Mouse (Mus musculus) spleen, postnatal 14 days (tissue): Measurements from ENCODE around the gene Gins2.

Source experiments
- DNase-seq, 2 experiments: peaks; one replicate each; pipeline ENCODE4 v3.0.0; 2021 to 2022; ENCODE audit warnings: low spot score in 2 of 2

Gene Gins2

GRCm38 (mm10) chr8:120565151-120565711 is 23.9 kb downstream of the Gins2 start:
- no peak for DNase-seq

GRCm38 (mm10) chr8:120563851-120564837 is 25.0 kb downstream of the Gins2 start:
- DNase-seq = peak in 1 of 2 experiments; percentile 31

- no peak for DNase-seq
Measured at GRCm38 (mm10) chr8:120563348-120563724, 25.8 kb downstream of the Gins2 start.

DNA sequence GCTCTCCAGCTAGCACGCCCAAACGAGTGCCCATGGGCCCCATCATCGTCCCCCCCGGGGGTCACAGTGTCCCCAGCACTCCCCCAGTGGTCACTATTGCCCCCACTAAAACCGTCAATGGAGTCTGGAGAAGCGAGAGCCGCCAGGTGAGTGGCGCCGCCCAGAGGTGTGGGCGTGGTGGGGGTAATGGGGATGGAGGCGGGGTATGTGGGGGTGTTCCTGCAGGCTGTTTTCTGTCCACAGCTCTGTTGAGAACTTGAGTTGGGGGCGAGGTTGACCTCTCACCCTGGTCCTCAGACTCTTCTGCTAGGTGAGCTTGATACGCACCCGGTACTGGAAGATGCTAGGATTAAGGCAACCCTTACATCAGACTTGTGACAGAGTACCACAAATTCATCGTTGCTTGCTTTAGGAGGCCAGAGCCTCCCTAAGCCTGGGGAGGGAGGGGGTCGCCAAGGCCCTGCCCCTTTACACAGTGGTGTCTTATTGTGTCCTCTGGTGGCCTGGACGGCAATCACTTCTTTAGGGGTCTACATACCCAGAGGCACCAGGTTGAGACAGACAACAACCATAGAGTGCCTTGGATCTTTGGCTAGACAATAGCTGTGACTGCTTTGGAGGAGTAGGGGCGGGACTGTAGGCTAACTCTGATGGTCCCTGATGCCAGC is 26.3 kb downstream of the Gins2 start:
- no peak for DNase-seq

DNA sequence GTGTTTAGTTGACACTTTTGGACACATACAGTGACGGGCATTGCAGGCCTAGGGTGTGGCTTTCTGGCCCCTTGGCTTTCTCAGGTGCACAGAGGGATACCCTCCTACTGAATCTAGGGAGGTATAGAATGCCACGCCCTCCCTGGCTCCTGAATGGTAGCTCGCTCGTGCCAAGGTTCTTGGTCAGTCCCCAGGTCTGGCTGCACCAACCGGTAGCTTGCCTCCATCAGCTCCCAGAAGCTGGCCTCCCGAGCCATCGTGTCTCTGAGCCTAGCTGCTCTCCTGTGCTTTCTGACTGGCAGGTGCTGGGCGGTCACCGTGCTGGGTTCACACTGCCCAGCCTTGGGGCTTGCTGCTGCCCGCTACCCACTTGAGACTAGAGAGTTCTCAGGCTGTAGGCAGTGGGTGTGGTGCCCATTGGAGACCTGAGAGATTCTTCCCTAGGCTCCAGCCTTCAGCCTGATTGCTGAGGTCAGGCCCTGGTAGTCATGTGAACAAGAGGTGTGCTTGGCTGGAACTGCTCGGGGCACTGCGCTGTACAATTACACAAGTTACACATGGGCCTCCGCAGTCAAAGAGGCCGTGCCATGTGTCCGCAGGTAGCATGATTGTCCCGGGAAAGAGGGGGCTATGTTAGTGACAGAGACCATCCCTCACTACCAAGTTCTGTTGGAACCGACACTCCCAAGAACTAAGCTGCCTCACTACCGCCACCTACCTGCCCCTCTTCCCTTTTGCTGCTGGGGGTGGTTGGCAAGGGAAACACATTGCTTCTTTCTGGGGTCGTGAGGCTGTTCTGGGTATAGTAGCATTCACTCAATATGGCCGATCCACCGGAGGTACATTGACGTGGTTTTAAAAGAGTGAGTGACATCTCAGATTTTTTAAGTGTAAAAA is 27.3 kb downstream of the Gins2 start:
- DNase-seq = no peak

- no peak for DNase-seq
Measured at GRCm38 (mm10) chr8:120560535-120560934, 28.6 kb downstream of the Gins2 start.

GRCm38 (mm10) chr8:120559654-120560053 is 29.4 kb downstream of the Gins2 start:
- DNase-seq = no peak

DNA sequence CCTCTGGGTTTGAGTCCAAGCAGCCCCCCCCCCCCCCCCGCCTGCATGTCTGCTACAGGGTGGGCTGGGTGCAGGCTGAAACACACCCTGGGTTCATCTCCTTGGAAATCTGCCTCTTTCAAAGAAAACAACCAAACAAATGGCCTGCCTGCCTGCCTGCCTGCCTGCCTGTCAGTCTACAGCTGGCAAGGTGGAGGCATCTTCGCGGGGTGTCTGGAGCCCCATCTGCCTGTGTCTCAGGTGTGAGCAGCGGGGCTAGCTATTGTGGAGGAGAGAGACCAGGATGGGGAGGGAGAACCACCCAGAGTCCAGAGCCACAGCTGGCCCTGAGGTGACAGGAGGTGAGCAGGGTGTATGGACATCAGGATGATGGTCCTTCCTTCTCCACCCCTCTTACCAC is 30.9 kb downstream of the Gins2 start:
- DNase-seq = no peak

- no peak for DNase-seq
Measured at GRCm38 (mm10) chr8:120557170-120557965, 31.7 kb downstream of the Gins2 start.

- no peak for DNase-seq
Measured at GRCm38 (mm10) chr8:120556198-120556892, 32.8 kb downstream of the Gins2 start.

GRCm38 (mm10) chr8:120554466-120555039 is 34.6 kb downstream of the Gins2 start:
- DNase-seq = no peak

DNA sequence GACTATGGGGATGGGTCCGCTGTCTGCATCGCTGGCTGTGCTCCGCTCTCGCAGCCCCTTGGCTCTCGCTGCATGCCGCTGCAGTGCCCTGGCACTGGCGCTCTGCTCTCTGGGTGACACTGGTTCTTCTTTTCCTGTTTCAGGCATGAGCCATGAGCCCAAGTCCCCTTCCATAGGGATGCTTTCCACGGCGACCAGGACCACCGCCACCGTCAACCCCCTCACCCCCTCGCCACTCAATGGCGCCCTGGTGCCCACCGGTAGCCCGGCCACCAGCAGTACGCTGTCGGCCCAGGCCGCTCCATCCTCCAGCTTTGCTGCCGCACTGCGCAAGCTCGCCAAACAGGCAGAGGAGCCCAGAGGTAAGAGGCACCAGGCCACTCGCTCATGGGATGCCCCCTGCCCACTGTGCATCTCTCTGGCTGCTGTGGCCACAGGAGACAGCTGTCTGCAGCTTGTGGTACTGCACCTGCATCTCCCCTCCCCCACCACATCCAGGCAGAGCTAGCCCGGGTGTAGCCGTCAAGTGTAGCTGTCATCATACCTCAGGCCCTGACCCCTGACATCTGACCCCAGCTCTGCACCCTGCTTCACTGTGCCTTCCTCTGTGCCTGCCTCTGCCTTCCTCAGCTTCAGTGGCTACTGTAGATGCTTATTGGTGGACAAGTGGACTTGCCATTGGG is 35.5 kb downstream of the Gins2 start:
- no peak for DNase-seq

DNA sequence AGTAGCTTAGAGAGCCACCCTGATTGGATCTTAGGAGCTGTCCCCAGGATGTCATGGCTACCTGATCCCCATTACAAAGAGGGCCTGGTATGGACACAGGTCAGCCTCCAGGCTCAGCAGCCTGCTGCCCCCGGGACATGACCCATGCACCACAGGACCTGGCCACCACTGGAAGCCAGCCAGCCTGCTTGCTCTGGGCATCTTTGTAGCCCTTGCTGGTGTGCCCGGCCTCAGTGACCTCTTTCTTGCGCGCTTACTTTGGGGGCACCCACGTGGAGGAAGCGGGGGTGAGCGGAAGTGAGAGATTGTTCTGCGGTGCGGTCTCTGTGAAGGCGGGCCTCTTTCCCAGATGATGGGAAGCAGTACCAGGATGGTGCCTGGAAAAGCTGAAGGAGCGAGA is 36.6 kb downstream of the Gins2 start:
- no peak for DNase-seq

GRCm38 (mm10) chr8:120551677-120551980 is 37.5 kb downstream of the Gins2 start:
- DNase-seq = no peak

DNA sequence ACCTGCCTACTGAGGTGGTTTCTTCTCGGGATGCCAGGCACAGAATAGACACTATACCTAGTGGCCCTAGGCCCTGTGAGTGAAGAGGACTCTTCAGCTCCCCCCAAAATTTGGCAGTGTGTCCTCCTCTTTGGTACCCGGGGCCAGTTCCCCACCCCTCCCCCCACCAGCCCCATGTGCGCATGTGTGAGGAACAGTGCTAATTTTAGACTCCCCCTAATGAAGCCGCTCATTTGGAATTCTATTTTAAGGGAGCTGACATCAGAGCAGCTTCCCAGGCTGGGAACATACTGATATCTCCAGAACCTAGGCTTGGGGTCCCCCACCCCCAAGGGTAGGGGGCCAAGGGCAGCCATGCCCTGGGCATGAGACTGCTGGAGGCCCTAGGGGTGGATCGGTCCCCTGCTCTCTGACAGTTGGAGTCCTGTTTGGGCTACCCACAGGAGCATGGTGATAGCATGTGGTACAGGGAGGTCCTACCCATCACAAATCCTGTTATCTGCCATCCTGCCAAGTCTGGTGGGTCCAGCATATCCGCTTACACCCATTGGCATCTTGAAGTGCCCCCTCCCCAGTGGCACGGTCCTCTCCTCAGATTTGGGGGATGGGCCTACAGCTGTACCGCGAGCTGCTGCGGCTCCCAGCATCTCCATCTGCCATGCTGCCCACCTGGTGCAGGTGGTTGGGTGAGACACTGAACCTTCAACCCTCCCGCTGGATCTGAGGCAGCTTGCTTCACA is 38.0 kb downstream of the Gins2 start:
- DNase-seq = no peak

DNA sequence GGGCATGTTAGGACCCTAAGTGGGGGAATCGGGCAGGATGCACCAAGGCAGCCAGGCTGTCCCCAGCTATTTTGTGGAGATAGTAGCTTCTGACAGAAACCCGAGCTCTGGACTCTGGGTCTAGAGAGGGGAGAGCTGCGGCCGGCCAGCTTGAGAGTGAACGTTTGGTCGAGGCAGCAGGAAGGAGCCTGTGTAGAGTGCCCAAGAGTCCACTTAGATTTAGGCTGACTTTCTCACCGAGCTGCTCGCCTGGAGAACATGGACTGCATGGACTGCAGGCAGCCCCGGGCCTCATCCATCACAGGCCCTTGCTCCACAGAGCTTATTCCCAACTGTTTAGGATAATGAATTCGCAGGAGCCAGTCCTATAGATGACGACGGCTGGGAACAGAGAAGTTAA is 38.7 kb downstream of the Gins2 start:
- DNase-seq = no peak

DNA sequence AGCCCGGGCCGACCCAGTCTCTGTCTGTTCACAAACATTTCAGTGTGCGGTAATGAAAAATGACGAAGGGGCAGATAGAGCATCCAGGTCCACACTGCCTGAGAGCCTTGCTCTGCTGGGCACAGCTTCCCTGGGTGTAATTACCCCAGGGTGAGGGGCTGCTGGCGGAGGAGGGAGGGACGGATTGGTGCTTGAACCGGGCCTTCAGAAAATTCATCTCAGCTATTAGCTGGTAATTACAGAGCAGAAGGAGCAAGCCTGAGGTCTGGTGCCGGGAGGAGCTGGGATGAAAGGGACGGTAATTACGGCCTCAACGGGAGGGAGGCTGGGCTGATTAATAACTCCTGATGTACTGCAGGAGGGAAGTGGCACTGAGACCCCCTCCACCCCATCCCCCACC is 39.2 kb downstream of the Gins2 start:
- DNase-seq = no peak

DNA sequence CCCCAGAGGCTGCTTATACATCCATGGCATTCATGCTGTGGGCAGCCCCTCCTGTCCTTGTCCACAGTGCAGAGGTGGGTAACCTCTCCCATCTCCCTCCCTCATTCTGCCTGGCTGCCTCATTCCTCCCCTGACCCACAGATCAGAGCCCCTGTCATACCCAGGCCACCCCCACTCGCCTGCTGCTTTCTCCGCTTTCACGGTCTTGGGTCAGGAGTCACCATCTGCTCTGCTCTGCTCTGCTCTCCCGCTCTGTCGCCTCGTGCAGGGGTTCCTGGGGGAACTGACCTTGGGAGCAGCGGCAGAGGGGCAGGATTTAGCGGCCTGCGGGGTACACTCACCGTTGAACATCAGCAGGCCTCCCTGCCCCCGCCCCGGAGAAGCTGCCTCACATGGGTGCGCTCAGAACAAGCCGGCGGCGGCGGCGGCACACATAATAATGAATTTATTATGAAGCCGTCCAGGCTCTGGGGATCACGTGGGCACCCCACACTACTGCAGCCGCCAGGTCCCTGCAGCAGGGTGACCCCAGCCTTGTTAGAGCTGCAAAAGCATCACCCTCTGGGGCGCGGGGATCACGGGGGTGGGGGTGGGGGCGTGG is 39.7 kb downstream of the Gins2 start:
- DNase-seq = no peak
